Mouse (Mus musculus) cerebellum, postnatal 36 days (tissue): ENCODE measurements around the gene Pdia5.
A peak's percentile ranks its signal among the peaks of the same experiment; 100 is the strongest.

Experiments used
- DNase-seq, 2 experiments: peaks; one replicate each; pipeline ENCODE4 v3.0.0; 2021 to 2022; ENCODE audit warnings: mixed read lengths in 2 of 2

The Pdia5 gene

DNA sequence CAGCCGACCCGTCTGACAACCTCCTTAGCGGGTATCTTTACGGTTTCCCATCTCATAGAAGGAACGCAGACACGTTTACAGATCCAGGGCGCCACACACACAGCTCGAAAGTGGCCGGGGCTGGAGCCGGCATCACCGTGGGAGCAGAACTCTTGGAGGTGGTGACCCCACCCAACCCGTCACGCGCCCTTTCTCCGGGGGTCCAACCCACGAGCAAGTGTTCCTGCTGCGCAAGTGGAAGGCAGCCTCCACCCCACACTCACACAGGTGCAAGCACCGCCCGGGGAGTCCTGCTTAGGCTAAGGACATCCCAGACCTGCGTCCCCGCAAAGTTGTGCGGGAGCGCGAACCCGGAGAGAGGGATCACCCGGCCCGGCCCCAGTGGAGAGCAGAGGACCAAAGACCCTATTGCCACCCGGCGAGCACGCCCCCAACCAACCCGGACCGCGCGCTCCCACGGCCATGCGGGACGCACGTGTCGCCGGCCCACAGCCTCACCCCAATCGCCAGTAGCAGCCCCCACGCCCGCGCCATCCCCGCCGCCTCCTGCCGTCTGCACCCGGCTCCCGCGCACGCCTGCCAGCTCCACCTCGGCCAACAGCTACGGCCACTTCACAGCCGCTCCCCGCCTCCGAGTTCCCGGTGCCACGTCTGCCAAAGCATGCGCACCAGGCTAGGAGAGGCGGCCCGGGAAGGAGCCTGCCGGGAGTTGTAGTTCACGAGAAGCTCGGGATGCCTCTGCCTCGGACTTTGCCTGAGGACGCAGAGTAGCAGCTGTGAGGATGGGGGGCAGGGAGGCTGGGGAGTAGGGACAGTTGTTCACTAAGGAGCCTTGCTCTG, at the start of gene Pdia5:
TSS of gene Pdia5 (minus strand) at position 643 of the 840 bp plus-strand sequence.
- DNase-seq = peak; percentile 88 to 90

DNA sequence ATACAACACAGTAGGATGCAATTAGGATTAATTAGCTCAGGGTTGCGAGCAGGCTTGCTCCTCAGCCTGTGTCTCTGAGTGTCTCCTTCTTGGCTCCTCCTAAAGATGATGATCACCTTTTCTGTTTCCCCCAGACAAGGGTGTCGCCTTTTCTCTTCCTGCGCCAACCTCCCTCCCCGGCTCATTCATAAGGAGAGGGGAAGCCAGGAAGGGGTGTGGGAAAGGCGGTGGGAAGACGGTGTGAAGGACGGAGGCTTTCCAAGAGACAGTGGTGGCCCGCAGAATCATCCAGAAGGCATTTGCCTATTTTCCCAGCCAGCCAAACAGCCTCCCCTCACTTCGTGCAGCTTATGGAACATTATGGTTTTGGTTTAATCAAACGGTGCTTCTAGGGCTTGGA, 48.4 kb upstream of the Pdia5 start:
- DNase-seq = no peak

GRCm38 (mm10) chr16:35537651-35538050, 47.0 kb upstream of the Pdia5 start:
- DNase-seq = no peak

- no peak for DNase-seq
Measured at GRCm38 (mm10) chr16:35534630-35535029, 44.0 kb upstream of the Pdia5 start.

- DNase-seq = no peak
Measured at GRCm38 (mm10) chr16:35524200-35524599, 33.5 kb upstream of the Pdia5 start.

GRCm38 (mm10) chr16:35519245-35519644, 28.6 kb upstream of the Pdia5 start:
- no peak for DNase-seq

GRCm38 (mm10) chr16:35517976-35518951, 27.6 kb upstream of the Pdia5 start:
- DNase-seq = no peak

GRCm38 (mm10) chr16:35515977-35516612, 25.4 kb upstream of the Pdia5 start:
- no peak for DNase-seq

GRCm38 (mm10) chr16:35509331-35510070, 18.8 kb upstream of the Pdia5 start:
- no peak for DNase-seq

GRCm38 (mm10) chr16:35508581-35508980, 17.9 kb upstream of the Pdia5 start:
- no peak for DNase-seq

- no peak for DNase-seq
Measured at GRCm38 (mm10) chr16:35505786-35506185, 15.1 kb upstream of the Pdia5 start.

DNA sequence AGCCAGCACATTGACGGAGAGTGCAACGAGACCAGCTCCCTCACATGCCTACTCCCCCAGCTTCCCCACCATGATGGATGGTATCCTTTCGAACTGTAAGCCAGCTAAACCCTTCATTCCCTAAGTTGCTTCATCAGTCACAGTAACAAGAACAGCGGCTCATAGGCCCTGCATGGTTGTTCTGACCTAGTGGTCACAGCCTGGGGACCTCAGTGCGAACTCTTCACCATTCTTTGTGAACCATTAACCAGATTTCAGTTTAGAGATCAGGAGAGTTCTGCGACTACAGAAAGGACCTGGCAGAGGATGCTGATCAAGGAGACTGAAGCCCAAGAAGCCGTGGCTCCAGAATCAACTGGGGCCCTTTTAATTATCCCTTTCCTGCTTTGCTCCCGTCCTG, 13.6 kb upstream of the Pdia5 start:
- no peak for DNase-seq

- DNase-seq = no peak
Measured at GRCm38 (mm10) chr16:35502456-35502855, 11.8 kb upstream of the Pdia5 start.

- DNase-seq = no peak
Measured at GRCm38 (mm10) chr16:35501106-35501760, 10.6 kb upstream of the Pdia5 start.

- no peak for DNase-seq
Measured at GRCm38 (mm10) chr16:35500342-35500741, 9.7 kb upstream of the Pdia5 start.

GRCm38 (mm10) chr16:35489793-35490192, 880 bp downstream of the Pdia5 start:
- DNase-seq = no peak

- no peak for DNase-seq
Measured at GRCm38 (mm10) chr16:35489066-35489718, 1.5 kb downstream of the Pdia5 start.

GRCm38 (mm10) chr16:35487776-35488175, 2.9 kb downstream of the Pdia5 start:
- no peak for DNase-seq

GRCm38 (mm10) chr16:35487056-35487455, 3.6 kb downstream of the Pdia5 start:
- DNase-seq = no peak

DNA sequence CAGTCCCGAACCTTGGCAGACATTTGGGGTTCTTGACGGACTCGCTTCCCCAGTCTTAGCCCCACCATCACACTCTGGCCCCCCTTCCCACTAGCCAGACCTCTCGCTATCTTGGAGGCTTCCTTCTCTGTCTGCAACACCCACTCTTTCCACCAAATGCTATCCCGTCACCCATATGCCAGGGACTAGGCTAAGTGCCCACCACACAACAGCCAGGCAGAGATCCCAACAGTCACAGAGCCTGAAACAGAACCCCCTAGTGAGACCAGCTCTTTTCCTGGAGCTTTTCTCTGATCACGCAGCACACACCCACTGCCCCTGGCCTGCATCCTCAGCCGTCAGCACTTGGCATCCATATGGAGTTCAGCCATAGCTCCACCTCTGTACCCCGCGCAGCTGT, 5.0 kb downstream of the Pdia5 start:
- DNase-seq = no peak

GRCm38 (mm10) chr16:35484526-35485233, 6.0 kb downstream of the Pdia5 start:
- DNase-seq = no peak
